Mouse (Mus musculus) layer of hippocampus, adult 2 months (tissue): ENCODE results near the gene Grifin. TPM values are rescaled to one million over a fixed set of nuclear protein-coding genes. Genes with fewer than 3 reads are reported as not detected.
A peak's percentile ranks its signal among the peaks of the same experiment; 100 is the strongest.

Experiments
- DNase-seq, 2 experiments: peaks; one replicate each; pipeline ENCODE4 v3.0.0; 2022; ENCODE audit warnings: low spot score in 2 of 2
- H3K27ac ChIP-seq: fragments of 200-600 bp; 2 replicates; pipeline ENCODE4 v1.8.1; 2022
- H3K4me3 ChIP-seq: fragments of 200-600 bp; 2 replicates; pipeline ENCODE4 v1.8.1; 2022; ENCODE audit warnings: mild to moderate bottlenecking
- CTCF ChIP-seq: fragments of 200-600 bp; conservative IDR thresholded peaks from 2 replicates; pipeline ENCODE4 v1.8.1; 2022; ENCODE audit warnings: antibody characterized with exemption, mild to moderate bottlenecking, moderate library complexity
- total RNA-seq, 2 experiments: library from RNA; stranded (reverse); gene quantifications; 2 replicates each; pipeline ENCODE4 v1.2.3; 2021

The Grifin gene
- total RNA-seq, 2 experiments from 2014 or later = not detected

DNA sequence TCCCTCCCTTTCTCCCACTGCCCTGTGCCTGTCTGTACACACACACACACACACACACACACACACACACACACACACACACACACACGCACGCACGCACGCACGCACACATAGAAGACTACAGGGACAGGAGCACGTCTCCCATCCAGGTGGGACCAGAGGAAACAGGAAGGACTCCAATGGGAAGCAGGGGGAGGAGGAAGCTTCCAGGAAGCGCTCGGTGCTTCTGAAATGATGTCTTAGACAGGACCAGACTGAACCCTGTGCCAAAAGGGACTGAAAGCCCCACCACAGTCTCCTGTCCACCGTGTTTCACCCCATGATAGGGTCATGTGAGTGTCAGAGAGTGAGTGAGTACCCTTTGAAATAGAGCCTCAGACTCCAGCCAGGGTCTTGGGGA is 2.3 kb downstream of the Grifin start:
- TF ChIP-seq CTCF = no peak
- DNase-seq = no peak
- Histone ChIP-seq H3K27ac (no peak overlapping the region), H3K4me3 (no peak overlapping the region)

DNA sequence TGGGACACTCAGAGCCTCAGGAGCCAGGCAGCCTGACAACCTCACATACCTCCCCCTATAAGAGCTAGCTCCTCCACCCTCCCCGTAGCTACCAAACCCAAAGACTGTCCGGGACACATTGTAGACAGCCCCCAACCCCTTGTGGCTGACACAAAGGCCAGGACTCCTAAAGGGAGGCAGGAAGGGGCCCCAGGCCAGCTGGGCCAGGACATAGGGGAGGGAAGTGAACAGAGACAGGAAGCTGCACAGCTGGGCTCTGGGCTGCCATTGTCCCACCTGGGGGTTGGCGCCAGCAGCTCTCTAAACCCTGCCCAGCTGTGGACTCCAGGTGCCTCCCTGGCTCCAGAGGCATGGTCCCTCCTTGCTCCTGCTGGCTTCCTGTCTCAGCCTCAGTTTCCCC is 8.0 kb downstream of the Grifin start:
- Histone ChIP-seq H3K4me3 (no peak overlapping the region), H3K27ac (no peak overlapping the region)
- DNase-seq = no peak
- TF ChIP-seq CTCF = no peak

DNA sequence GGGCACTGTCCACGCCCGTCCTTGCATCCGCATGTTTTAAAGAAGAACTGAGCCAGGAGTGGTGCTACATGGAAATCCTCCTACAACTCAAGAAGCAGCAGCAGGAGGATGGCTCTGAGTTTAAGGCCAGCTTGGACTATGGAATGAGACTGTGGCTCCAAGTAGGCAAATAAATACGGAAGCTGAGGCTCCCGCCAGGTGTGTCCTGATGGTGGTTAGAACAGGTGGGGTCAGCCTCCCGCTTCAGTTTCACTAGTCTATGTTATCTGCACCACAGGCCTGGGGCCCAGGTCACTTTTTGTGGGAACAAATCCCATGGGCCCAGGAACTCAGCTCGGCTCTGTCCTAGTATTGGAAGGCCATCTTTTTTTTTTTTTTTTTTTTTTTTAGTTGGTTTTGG is 11.2 kb downstream of the Grifin start:
- no peak for TF ChIP-seq CTCF
- Histone ChIP-seq H3K27ac (no peak overlapping the region), H3K4me3 (no peak overlapping the region)
- DNase-seq = no peak

DNA sequence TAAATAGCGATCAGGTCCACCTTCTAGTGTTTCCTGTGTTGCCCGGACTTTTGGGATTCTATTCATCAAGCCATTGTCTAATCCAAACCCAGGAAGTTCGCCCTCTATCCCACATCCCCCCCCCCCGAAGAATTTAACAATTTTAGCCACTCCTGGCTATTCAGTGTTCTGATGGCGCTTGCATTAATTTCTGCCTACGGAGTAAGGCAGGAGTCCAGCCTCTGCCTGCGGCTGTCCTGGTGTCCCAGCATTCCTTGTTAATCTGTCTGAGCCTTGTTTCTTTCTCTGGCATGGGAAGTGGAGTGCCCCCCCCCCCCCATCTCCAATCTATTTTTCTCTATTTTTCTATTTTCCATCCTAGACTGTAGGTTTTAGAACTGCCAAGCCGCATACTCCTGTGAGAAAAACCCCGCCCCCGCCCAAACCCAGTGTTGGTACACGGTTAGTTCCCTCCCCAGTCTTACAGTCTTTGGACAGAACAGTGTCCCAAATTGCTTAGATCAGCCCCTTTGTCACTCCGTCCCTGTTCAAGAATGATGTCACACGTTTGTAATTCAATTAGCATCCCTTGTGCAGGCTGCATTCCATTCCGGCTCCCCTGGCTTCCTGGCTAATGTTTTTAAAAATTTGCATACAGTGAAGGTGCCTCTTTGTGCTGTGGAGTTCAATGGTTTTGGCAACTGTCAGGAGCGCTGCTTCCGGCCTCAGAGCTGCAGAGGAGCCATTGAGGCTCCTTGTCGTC is 15.4 kb downstream of the Grifin start:
- no peak for TF ChIP-seq CTCF
- DNase-seq = peak; percentile 31 to 52
- Histone ChIP-seq H3K4me3 (no peak overlapping the region; the same call in 1 of the 2 replicates), H3K27ac (peak overlapping the region; percentile 57)

DNA sequence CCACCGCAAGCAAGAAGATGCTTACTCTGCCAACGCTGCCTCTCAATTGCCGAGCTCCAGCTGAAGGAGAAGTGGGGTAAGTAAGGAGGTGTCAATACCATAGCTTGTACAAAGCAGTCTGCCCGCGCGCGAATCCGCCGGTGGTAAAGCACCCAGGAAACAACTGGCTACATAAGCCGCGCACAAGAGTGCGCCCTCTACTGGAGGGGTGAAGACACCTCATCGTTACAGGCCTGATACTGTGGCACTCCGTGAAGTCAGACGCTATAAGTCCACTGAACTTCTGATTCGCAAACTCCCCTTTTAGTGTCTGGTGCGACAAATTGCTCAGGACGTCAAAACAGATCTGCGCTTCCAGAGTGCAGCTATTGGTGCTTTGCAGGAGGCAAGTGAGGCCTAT is 18.5 kb downstream of the Grifin start:
- peak; percentile 53 for TF ChIP-seq CTCF
- Histone ChIP-seq H3K4me3 (no peak overlapping the region), H3K27ac (no peak overlapping the region)
- DNase-seq = no peak

DNA sequence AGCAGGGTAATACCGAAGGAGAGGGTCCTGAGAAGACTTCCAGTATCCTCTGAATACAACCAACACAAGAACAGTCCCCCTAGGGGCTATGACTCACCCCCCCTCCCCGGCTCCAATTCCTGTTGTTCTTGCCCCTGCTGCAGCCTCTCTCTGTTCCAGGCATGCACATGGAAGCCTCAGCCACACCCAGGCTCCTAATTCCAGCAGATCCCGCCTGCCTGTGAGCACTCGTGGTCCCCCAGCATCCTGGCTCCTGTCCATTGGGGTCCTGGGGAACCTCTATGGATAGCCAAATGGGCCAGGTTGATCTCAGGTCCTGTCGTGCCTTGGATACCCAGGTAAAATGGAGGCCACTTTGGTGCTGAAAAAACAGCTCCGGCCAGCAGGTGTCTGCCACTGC is 19.2 kb downstream of the Grifin start:
- no peak for DNase-seq
- TF ChIP-seq CTCF = no peak
- no peak overlapping the region for H3K4me3 ChIP-seq
- no peak overlapping the region for H3K27ac ChIP-seq

DNA sequence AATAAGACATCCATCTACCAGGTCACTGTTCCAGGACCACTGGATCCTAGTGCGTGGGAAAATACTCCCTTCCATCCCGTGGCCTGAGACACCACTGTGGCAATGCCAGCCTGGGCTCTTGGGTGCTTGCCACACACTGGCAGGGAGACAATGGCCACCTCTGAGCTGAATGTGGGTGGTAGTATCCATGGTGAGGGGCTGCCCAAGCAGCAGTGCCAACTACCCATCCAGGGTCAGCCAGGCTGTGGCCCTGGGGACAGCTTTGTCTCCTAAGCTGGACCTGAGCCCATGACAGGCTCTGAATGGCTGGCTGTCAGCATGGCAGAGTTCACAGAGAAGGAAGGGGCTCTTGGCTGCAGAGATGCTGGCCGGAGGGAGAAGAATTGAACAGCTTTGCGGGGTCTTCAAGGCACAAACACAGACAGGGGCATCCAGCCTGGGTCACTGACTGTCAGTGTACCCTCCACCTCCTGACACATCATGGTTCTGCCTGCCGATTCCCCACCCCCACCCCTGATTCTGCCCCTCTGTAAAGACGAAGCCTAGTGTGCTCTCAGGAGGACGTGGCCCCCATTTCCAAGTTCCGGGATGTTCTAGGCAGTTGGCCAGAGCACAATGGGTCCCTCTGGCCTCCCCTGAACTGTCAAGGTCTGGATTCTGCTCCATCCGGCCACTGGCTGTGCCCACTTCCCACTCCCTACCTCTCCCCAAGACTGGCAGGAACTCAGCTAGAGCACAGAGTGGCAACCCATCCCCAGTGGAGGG is 21.9 kb downstream of the Grifin start:
- TF ChIP-seq CTCF = no peak
- peak; percentile 70 to 77 for DNase-seq
- Histone ChIP-seq H3K27ac (peak overlapping the region; percentile 80), H3K4me3 (no peak overlapping the region)

DNA sequence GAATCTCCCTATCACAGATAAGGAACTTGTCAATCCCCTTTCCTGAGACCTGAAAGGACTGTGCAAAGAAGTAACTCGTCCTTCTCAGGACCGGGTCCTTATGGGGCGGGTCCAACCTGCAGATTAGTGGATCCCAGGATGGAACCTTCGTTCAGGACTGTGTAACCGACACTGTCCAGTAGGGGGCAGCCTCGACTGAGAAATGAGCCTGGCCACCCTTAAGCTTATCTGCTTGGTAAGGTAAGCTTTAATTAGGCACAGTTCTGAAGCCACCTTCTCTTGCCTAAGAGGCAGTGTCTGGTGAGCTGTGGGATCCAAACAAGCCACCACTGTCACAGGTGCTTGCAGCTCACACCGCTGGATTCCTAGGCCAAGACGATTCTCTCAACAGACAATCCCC is 24.8 kb downstream of the Grifin start:
- Histone ChIP-seq H3K4me3 (no peak overlapping the region), H3K27ac (no peak overlapping the region)
- TF ChIP-seq CTCF = peak; percentile 90
- DNase-seq = peak; percentile 64 to 81

DNA sequence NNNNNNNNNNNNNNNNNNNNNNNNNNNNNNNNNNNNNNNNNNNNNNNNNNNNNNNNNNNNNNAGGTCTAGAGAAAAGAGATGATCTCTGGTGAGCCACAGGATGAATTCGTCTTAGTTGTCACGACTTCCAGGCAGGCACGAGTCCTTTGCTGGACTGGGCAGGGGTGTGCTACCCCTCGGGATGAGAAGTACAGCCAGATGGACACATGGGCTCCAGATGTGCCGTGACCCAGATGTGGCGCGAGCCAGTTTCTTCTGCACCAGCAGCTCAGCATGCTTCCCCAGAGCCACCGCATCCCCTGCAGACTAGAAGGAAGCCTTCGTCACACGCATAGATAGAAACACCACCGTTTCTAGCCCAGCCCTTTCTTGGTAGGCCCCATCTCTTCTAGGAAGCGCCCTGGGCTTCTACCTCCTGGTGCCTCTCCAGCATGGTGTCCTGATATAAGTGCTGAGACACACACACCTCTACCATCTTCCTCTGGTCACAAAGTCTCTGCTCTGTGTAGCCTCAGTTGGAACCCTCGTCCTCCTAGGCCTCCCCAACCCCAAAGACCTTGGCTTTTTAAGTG is 26.7 kb downstream of the Grifin start:
- H3K27ac ChIP-seq = no peak overlapping the region
- no peak overlapping the region for H3K4me3 ChIP-seq
- TF ChIP-seq CTCF = no peak
- DNase-seq = no peak

DNA sequence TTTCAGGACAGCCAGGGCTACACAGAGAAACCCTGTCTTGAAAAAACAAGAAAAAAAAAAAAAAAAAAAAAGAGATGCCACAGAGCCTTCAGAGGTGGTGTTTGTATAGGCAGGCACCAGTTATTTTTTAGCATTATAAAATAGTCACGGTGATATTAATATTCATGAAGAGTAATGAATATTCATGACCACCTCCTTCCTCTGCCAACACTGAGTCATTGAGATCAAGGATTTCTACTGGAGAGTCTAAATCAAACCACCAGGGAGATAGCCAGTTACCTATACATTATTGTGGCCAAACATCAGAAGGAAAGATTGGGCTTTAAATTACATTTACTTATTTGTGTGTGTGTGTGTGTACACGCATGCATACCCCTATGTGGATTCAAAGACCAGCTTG is 38.1 kb downstream of the Grifin start:
- no peak for DNase-seq
- no peak overlapping the region for H3K27ac ChIP-seq
- H3K4me3 ChIP-seq = no peak overlapping the region
- TF ChIP-seq CTCF = no peak

DNA sequence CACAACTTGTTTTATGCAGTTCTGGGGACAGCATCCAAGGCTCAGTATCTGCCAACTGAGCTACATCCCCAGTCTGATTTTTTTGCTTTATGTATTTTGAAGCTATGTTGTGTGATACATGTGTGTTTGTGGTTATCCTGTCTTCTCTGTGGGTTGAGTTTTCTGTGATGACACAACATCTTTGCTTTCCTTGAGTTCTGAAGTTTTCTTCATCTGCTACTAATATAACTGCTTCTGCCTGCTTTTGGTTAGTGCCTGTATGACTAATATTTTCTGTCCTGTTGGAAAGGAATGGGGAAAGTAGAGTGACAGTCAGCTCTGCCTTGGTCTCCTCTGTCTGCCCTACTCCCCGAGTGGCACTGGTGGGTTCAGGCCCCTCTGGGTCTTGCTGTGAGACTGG is 43.7 kb downstream of the Grifin start:
- no peak for DNase-seq
- no peak for TF ChIP-seq CTCF
- H3K27ac ChIP-seq = no peak overlapping the region
- no peak overlapping the region for H3K4me3 ChIP-seq

DNA sequence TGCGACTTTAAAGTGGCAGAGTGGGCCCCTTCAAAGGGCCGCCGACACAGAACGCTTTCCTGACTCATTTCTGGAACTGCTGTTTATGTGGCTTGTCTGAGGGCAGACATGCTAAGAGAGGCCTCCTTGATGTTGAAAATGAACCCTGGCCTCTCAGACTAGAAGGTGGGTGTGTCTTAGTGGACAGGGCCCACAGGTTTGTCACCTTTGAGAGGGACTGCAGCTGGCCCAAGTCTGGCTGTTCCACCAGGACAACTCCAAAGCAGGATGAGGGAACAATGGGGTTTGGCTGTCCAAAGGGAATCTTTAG is 47.0 kb downstream of the Grifin start:
- Histone ChIP-seq H3K27ac (no peak overlapping the region), H3K4me3 (no peak overlapping the region)
- no peak for TF ChIP-seq CTCF
- DNase-seq = no peak

DNA sequence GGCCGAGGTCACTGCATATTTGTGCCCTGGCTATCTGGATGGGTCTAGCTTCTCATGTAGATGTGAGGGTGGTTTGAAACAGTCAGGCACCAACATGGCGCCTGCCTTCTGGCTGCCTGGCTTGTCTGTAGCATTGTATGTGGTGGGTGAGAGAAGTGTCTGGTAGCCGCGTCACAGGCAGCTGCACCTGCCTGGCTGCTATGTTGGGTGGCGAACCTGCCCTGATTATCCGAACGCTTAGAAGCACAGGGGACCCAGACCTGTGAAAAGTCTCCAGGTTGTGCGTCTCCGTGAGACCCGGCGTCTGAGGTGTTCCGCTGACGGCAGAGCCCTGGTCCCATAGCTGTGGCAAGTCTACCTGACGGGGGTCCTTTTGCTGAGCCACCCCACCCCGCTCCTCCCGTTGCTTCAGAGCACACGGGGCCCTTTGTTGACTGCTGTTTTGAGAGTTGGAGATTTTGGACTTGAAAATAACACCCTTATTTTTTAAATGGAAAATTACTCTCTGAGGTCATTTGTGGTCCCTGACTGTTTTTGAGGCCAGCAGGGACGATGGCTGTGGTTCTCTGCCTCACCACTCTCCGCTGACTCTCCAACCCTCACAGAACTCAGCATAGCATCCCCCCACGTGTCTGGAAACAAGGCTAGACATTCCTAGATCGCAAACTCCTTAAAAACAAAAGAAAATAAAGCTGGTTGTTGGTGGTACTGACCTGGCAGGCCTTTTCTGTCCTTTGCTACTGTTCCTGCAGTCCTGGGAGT is 47.5 kb downstream of the Grifin start:
- H3K4me3 ChIP-seq = no peak overlapping the region
- H3K27ac ChIP-seq = no peak overlapping the region
- DNase-seq = no peak
- TF ChIP-seq CTCF = no peak
